Mouse (Mus musculus): ENCODE data around the gene Slc6a17. TPM values are rescaled to one million over a fixed set of nuclear protein-coding genes. Genes with fewer than 3 reads are reported as not detected.

The Slc6a17 gene
- polyA plus RNA-seq, 1 experiment: 0.88 TPM

GRCm38 (mm10) chr3:107443866-107444265 lies 74.0 kb downstream of the Slc6a17 start:
- H3K36me3 ChIP-seq (ENCODE audit: control insufficient read depth, insufficient read depth, low read length): no peaks in the 10 kb centered on the region
- H3K27ac ChIP-seq (ENCODE audit: control insufficient read depth, insufficient read depth, low read depth, low read length): no peak overlapping the region
- TF ChIP-seq POLR2A (IDR thresholded peaks at IDR 0.05; ENCODE audit: control insufficient read depth, low read depth, low read length) (no peak), CTCF (IDR thresholded peaks at IDR 0.05; ENCODE audit: control insufficient read depth, insufficient read depth, insufficient replicate concordance, low read depth, low read length) (no peak)
- H3K4me3 ChIP-seq (ENCODE audit: control insufficient read depth, low read depth, low read length): no peak overlapping the region
- no peaks in the 10 kb centered on the region for H3K27me3 ChIP-seq (ENCODE audit: control insufficient read depth, insufficient read depth, low read length)
- H3K4me1 ChIP-seq (ENCODE audit: control insufficient read depth, insufficient read depth, low read length): no peaks in the 10 kb centered on the region

- no peak overlapping the region for H3K4me3 ChIP-seq (ENCODE audit: control insufficient read depth, low read depth, low read length)
- H3K27ac ChIP-seq (ENCODE audit: control insufficient read depth, insufficient read depth, low read depth, low read length): no peak overlapping the region
- H3K4me1 ChIP-seq (ENCODE audit: control insufficient read depth, insufficient read depth, low read length): no peaks in the 10 kb centered on the region
- H3K27me3 ChIP-seq (ENCODE audit: control insufficient read depth, insufficient read depth, low read length): no peaks in the 10 kb centered on the region
- no peaks in the 10 kb centered on the region for H3K36me3 ChIP-seq (ENCODE audit: control insufficient read depth, insufficient read depth, low read length)
- TF ChIP-seq POLR2A (IDR thresholded peaks at IDR 0.05; ENCODE audit: control insufficient read depth, low read depth, low read length) (no peak), CTCF (IDR thresholded peaks at IDR 0.05; ENCODE audit: control insufficient read depth, insufficient read depth, insufficient replicate concordance, low read depth, low read length) (no peak)
Measured at GRCm38 (mm10) chr3:107442191-107442590, 75.6 kb downstream of the Slc6a17 start.

- TF ChIP-seq CTCF (IDR thresholded peaks at IDR 0.05; ENCODE audit: control insufficient read depth, insufficient read depth, insufficient replicate concordance, low read depth, low read length): no peak
- TF ChIP-seq POLR2A (IDR thresholded peaks at IDR 0.05; ENCODE audit: control insufficient read depth, low read depth, low read length): no peak
- Histone ChIP-seq H3K27me3 (ENCODE audit: control insufficient read depth, insufficient read depth, low read length) (no peaks in the 10 kb centered on the region), H3K27ac (ENCODE audit: control insufficient read depth, insufficient read depth, low read depth, low read length) (no peak overlapping the region), H3K4me3 (ENCODE audit: control insufficient read depth, low read depth, low read length) (no peak overlapping the region), H3K36me3 (ENCODE audit: control insufficient read depth, insufficient read depth, low read length) (no peaks in the 10 kb centered on the region), H3K4me1 (ENCODE audit: control insufficient read depth, insufficient read depth, low read length) (no peaks in the 10 kb centered on the region)
Measured at GRCm38 (mm10) chr3:107441306-107441705, 76.5 kb downstream of the Slc6a17 start.

- no peaks in the 10 kb centered on the region for H3K27me3 ChIP-seq (ENCODE audit: control insufficient read depth, insufficient read depth, low read length)
- no peaks in the 10 kb centered on the region for H3K4me1 ChIP-seq (ENCODE audit: control insufficient read depth, insufficient read depth, low read length)
- no peak overlapping the region for H3K27ac ChIP-seq (ENCODE audit: control insufficient read depth, insufficient read depth, low read depth, low read length)
- TF ChIP-seq CTCF (IDR thresholded peaks at IDR 0.05; ENCODE audit: control insufficient read depth, insufficient read depth, insufficient replicate concordance, low read depth, low read length) (no peak), POLR2A (IDR thresholded peaks at IDR 0.05; ENCODE audit: control insufficient read depth, low read depth, low read length) (no peak)
- no peaks in the 10 kb centered on the region for H3K36me3 ChIP-seq (ENCODE audit: control insufficient read depth, insufficient read depth, low read length)
- no peak overlapping the region for H3K4me3 ChIP-seq (ENCODE audit: control insufficient read depth, low read depth, low read length)
Measured at GRCm38 (mm10) chr3:107439280-107439679, 78.5 kb downstream of the Slc6a17 start.

- TF ChIP-seq POLR2A (IDR thresholded peaks at IDR 0.05; ENCODE audit: control insufficient read depth, low read depth, low read length) (no peak), CTCF (IDR thresholded peaks at IDR 0.05; ENCODE audit: control insufficient read depth, insufficient read depth, insufficient replicate concordance, low read depth, low read length) (no peak)
- Histone ChIP-seq H3K4me3 (ENCODE audit: control insufficient read depth, low read depth, low read length) (no peak overlapping the region), H3K4me1 (ENCODE audit: control insufficient read depth, insufficient read depth, low read length) (no peaks in the 10 kb centered on the region), H3K36me3 (ENCODE audit: control insufficient read depth, insufficient read depth, low read length) (no peaks in the 10 kb centered on the region), H3K27ac (ENCODE audit: control insufficient read depth, insufficient read depth, low read depth, low read length) (no peak overlapping the region), H3K27me3 (ENCODE audit: control insufficient read depth, insufficient read depth, low read length) (no peaks in the 10 kb centered on the region)
Measured at GRCm38 (mm10) chr3:107437666-107438065, 80.2 kb downstream of the Slc6a17 start.

- H3K27me3 ChIP-seq (ENCODE audit: control insufficient read depth, insufficient read depth, low read length): no peaks in the 10 kb centered on the region
- no peak overlapping the region for H3K27ac ChIP-seq (ENCODE audit: control insufficient read depth, insufficient read depth, low read depth, low read length)
- TF ChIP-seq POLR2A (IDR thresholded peaks at IDR 0.05; ENCODE audit: control insufficient read depth, low read depth, low read length) (no peak), CTCF (IDR thresholded peaks at IDR 0.05; ENCODE audit: control insufficient read depth, insufficient read depth, insufficient replicate concordance, low read depth, low read length) (no peak)
- no peak overlapping the region for H3K4me3 ChIP-seq (ENCODE audit: control insufficient read depth, low read depth, low read length)
- H3K36me3 ChIP-seq (ENCODE audit: control insufficient read depth, insufficient read depth, low read length): no peaks in the 10 kb centered on the region
- no peaks in the 10 kb centered on the region for H3K4me1 ChIP-seq (ENCODE audit: control insufficient read depth, insufficient read depth, low read length)
Measured at GRCm38 (mm10) chr3:107436434-107436833, 81.4 kb downstream of the Slc6a17 start.

- Histone ChIP-seq H3K4me1 (ENCODE audit: control insufficient read depth, insufficient read depth, low read length) (no peaks in the 10 kb centered on the region), H3K27ac (ENCODE audit: control insufficient read depth, insufficient read depth, low read depth, low read length) (no peak overlapping the region), H3K36me3 (ENCODE audit: control insufficient read depth, insufficient read depth, low read length) (no peaks in the 10 kb centered on the region), H3K27me3 (ENCODE audit: control insufficient read depth, insufficient read depth, low read length) (no peaks in the 10 kb centered on the region), H3K4me3 (ENCODE audit: control insufficient read depth, low read depth, low read length) (no peak overlapping the region)
- no peak for TF ChIP-seq CTCF (IDR thresholded peaks at IDR 0.05; ENCODE audit: control insufficient read depth, insufficient read depth, insufficient replicate concordance, low read depth, low read length)
Measured at GRCm38 (mm10) chr3:107433614-107434013, 84.2 kb downstream of the Slc6a17 start.

GRCm38 (mm10) chr3:107431268-107431667 lies 86.5 kb downstream of the Slc6a17 start:
- TF ChIP-seq POLR2A (IDR thresholded peaks at IDR 0.05; ENCODE audit: control insufficient read depth, low read depth, low read length): no peak
- no peaks in the 10 kb centered on the region for H3K36me3 ChIP-seq (ENCODE audit: control insufficient read depth, insufficient read depth, low read length)
- H3K4me3 ChIP-seq (ENCODE audit: control insufficient read depth, low read depth, low read length): no peak overlapping the region
- H3K27me3 ChIP-seq (ENCODE audit: control insufficient read depth, insufficient read depth, low read length): no peaks in the 10 kb centered on the region
- H3K4me1 ChIP-seq (ENCODE audit: control insufficient read depth, insufficient read depth, low read length): no peaks in the 10 kb centered on the region
- no peak overlapping the region for H3K27ac ChIP-seq (ENCODE audit: control insufficient read depth, insufficient read depth, low read depth, low read length)
